Mouse (Mus musculus): ENCODE data around the gene Cenpx. TPM values are rescaled to one million over a fixed set of nuclear protein-coding genes. Genes with fewer than 3 reads are reported as not detected.

The Cenpx gene
- total and polyA plus RNA-seq, 2 experiments from 2014 or later: 57.6 to 100 TPM

- DNase-seq (ENCODE audit: low spot score) (no peak), ATAC-seq (no peak)
- no peaks in the 10 kb centered on the region for H3K9me3 ChIP-seq (ENCODE audit: low read length)
- H3K36me3 ChIP-seq (ENCODE audit: insufficient read depth, low read length): peaks cover 13% of the 10 kb centered on the region
- H3K4me1 ChIP-seq (ENCODE audit: insufficient read depth, low read length): no peaks in the 10 kb centered on the region
- H3K4me3 ChIP-seq (ENCODE audit: low read length): no peak overlapping the region
- no peaks in the 10 kb centered on the region for H3K27me3 ChIP-seq (ENCODE audit: insufficient read depth, low read length)
- H3K9ac ChIP-seq (replicated peaks; ENCODE audit: low read length): no peak overlapping the region
- 71% methylated on average over 10 of the region's 10 CpGs for WGBS
- no peak overlapping the region for H3K4me2 ChIP-seq (ENCODE audit: low read depth, low read length)
- TF ChIP-seq CTCF (IDR thresholded peaks at IDR 0.05; ENCODE audit: low read depth): no peak
- no peak overlapping the region for H3K27ac ChIP-seq
Measured at GRCm38 (mm10) chr11:120697741-120698140, 15.8 kb downstream of the Cenpx start.

DNA sequence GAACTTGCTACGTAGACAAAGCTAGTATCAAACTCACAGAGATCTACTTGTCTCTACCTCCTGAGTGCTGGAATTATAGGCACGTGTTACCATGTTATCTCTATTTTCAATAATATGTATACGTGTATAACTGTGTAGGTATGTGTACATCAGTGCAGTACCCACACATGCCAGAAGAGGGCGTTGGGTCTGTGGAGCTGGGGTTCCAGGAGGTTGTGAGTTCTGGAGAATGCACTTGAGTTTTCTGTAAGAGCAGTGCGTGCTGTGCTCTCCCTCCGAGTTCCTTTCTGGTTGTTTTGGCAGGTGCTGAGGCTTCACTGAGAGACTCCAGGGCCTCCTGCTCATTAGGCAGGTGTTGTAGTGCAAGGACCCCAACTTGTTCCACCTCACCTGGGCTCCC is 17.0 kb downstream of the Cenpx start:
- H3K4me2 ChIP-seq (ENCODE audit: low read depth, low read length): no peak overlapping the region
- TF ChIP-seq CTCF (IDR thresholded peaks at IDR 0.05; ENCODE audit: low read depth): peak; percentile 47
- no peaks in the 10 kb centered on the region for H3K9me3 ChIP-seq (ENCODE audit: low read length)
- H3K4me1 ChIP-seq (ENCODE audit: insufficient read depth, low read length): no peaks in the 10 kb centered on the region
- no peak overlapping the region for H3K27ac ChIP-seq
- no peak for ATAC-seq
- H3K27me3 ChIP-seq (ENCODE audit: insufficient read depth, low read length): no peaks in the 10 kb centered on the region
- WGBS: 91% methylated on average over 6 of the region's 6 CpGs
- no peak overlapping the region for H3K4me3 ChIP-seq (ENCODE audit: low read length)
- no peak overlapping the region for H3K9ac ChIP-seq (replicated peaks; ENCODE audit: low read length)
- DNase-seq (ENCODE audit: low spot score): no peak
- H3K36me3 ChIP-seq (ENCODE audit: insufficient read depth, low read length): peaks cover 9% of the 10 kb centered on the region

GRCm38 (mm10) chr11:120695641-120696040 is 17.9 kb downstream of the Cenpx start:
- Histone ChIP-seq H3K4me3 (ENCODE audit: low read length) (no peak overlapping the region), H3K9ac (replicated peaks; ENCODE audit: low read length) (no peak overlapping the region), H3K4me1 (ENCODE audit: insufficient read depth, low read length) (no peaks in the 10 kb centered on the region), H3K27me3 (ENCODE audit: insufficient read depth, low read length) (no peaks in the 10 kb centered on the region), H3K4me2 (ENCODE audit: low read depth, low read length) (no peak overlapping the region), H3K27ac (no peak overlapping the region), H3K9me3 (ENCODE audit: low read length) (no peaks in the 10 kb centered on the region), H3K36me3 (ENCODE audit: insufficient read depth, low read length) (peaks cover under 1% of the 10 kb centered on the region; the same call in 1 of the 2 replicates)
- 50% methylated on average over 12 of the region's 12 CpGs for WGBS
- no peak for TF ChIP-seq CTCF (IDR thresholded peaks at IDR 0.05; ENCODE audit: low read depth)
- 0 out of 2 replicates have a peak, but pooled peaks have one; percentile 25 for ATAC-seq
- no peak for DNase-seq (ENCODE audit: low spot score)

GRCm38 (mm10) chr11:120695184-120695583 is 18.4 kb downstream of the Cenpx start:
- no peak overlapping the region for H3K4me3 ChIP-seq (ENCODE audit: low read length)
- no peak for TF ChIP-seq CTCF (IDR thresholded peaks at IDR 0.05; ENCODE audit: low read depth)
- H3K36me3 ChIP-seq (ENCODE audit: insufficient read depth, low read length): peaks cover 4% of the 10 kb centered on the region
- H3K27me3 ChIP-seq (ENCODE audit: insufficient read depth, low read length): no peaks in the 10 kb centered on the region
- H3K9ac ChIP-seq (replicated peaks; ENCODE audit: low read length): no peak overlapping the region
- peak; percentile 77 for ATAC-seq
- no peak overlapping the region for H3K27ac ChIP-seq
- H3K4me2 ChIP-seq (ENCODE audit: low read depth, low read length): no peak overlapping the region
- WGBS: 13% methylated on average over 4 of the region's 4 CpGs
- DNase-seq (ENCODE audit: low spot score): peak; percentile 63
- H3K9me3 ChIP-seq (ENCODE audit: low read length): no peaks in the 10 kb centered on the region
- no peaks in the 10 kb centered on the region for H3K4me1 ChIP-seq (ENCODE audit: insufficient read depth, low read length)

DNA sequence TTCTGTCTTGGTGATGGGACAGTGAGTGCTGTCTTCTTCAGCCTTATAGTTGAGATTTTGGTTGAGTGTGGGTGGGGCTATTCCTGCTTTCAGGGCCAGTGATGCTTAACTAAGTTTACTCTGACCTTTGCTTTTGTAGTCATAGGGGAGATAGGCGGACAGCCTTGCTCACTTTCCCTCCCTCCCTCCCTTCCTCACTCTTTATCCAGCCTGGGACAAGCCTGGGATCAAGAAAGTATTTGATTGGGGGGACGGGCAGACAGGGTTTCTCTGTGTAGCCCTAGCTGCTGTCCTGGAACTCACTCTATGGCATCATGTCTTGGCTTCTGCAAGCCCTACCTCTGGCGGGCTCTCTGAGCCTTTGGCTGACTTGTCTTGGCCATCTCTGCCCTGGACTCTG is 20.1 kb downstream of the Cenpx start:
- H3K9ac ChIP-seq (replicated peaks; ENCODE audit: low read length): no peak overlapping the region
- DNase-seq (ENCODE audit: low spot score) (no peak), ATAC-seq (no peak)
- no peak overlapping the region for H3K27ac ChIP-seq
- 52% methylated on average over 3 of the region's 3 CpGs for WGBS
- no peaks in the 10 kb centered on the region for H3K9me3 ChIP-seq (ENCODE audit: low read length)
- no peaks in the 10 kb centered on the region for H3K4me1 ChIP-seq (ENCODE audit: insufficient read depth, low read length)
- H3K4me3 ChIP-seq (ENCODE audit: low read length): no peak overlapping the region
- no peak for TF ChIP-seq CTCF (IDR thresholded peaks at IDR 0.05; ENCODE audit: low read depth)
- H3K4me2 ChIP-seq (ENCODE audit: low read depth, low read length): no peak overlapping the region
- H3K27me3 ChIP-seq (ENCODE audit: insufficient read depth, low read length): no peaks in the 10 kb centered on the region
- H3K36me3 ChIP-seq (ENCODE audit: insufficient read depth, low read length): peaks cover 4% of the 10 kb centered on the region

DNA sequence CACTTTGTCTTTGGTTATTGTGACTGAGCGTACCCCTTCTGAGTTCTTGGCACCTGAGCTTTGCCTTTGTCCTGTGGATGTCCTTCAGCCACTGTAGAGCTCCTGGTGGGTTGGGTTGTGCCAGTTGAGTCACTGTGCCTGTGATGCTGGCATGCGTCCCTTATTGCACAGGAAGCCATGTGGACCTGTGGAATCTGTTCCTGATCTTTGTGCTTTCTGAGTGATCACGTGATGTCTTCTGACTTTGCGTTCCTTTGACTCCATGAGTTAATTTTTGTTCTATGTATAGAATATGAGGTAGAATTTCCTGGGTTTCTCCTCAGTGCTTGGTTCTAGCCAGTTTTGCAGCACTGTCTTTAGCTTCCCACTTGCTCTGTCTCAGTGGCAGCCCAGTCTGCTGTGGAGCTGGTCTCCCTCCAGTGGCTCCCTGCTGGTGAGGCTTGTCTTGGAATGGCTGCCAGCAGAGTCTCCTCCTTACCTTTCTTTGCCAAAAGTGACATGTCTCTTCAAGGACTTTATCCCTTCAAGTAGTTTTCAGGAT is 21.0 kb downstream of the Cenpx start:
- no peaks in the 10 kb centered on the region for H3K9me3 ChIP-seq (ENCODE audit: low read length)
- DNase-seq (ENCODE audit: low spot score): peak; percentile 15
- H3K27me3 ChIP-seq (ENCODE audit: insufficient read depth, low read length): no peaks in the 10 kb centered on the region
- WGBS: 83% methylated on average over 4 of the region's 4 CpGs
- H3K4me3 ChIP-seq (ENCODE audit: low read length): no peak overlapping the region
- no peaks in the 10 kb centered on the region for H3K4me1 ChIP-seq (ENCODE audit: insufficient read depth, low read length)
- no peak for ATAC-seq
- no peak for TF ChIP-seq CTCF (IDR thresholded peaks at IDR 0.05; ENCODE audit: low read depth)
- H3K27ac ChIP-seq: no peak overlapping the region
- peaks cover 7% of the 10 kb centered on the region for H3K36me3 ChIP-seq (ENCODE audit: insufficient read depth, low read length)
- no peak overlapping the region for H3K4me2 ChIP-seq (ENCODE audit: low read depth, low read length)
- no peak overlapping the region for H3K9ac ChIP-seq (replicated peaks; ENCODE audit: low read length)

- ATAC-seq (no peak), DNase-seq (ENCODE audit: low spot score) (no peak)
- no peak overlapping the region for H3K9ac ChIP-seq (replicated peaks; ENCODE audit: low read length)
- H3K36me3 ChIP-seq (ENCODE audit: insufficient read depth, low read length): peaks cover 19% of the 10 kb centered on the region
- no peaks in the 10 kb centered on the region for H3K9me3 ChIP-seq (ENCODE audit: low read length)
- WGBS: 73% methylated on average over 3 of the region's 3 CpGs
- H3K4me1 ChIP-seq (ENCODE audit: insufficient read depth, low read length): no peaks in the 10 kb centered on the region
- H3K4me2 ChIP-seq (ENCODE audit: low read depth, low read length): no peak overlapping the region
- TF ChIP-seq CTCF (IDR thresholded peaks at IDR 0.05; ENCODE audit: low read depth): no peak
- H3K27ac ChIP-seq: no peak overlapping the region
- H3K27me3 ChIP-seq (ENCODE audit: insufficient read depth, low read length): no peaks in the 10 kb centered on the region
- no peak overlapping the region for H3K4me3 ChIP-seq (ENCODE audit: low read length)
Measured at GRCm38 (mm10) chr11:120689365-120689764, 24.2 kb downstream of the Cenpx start.

Data from hindbrain, postnatal 0 days (tissue).